Mouse (Mus musculus): ENCODE measurements around the gene Gdf15.

DNA sequence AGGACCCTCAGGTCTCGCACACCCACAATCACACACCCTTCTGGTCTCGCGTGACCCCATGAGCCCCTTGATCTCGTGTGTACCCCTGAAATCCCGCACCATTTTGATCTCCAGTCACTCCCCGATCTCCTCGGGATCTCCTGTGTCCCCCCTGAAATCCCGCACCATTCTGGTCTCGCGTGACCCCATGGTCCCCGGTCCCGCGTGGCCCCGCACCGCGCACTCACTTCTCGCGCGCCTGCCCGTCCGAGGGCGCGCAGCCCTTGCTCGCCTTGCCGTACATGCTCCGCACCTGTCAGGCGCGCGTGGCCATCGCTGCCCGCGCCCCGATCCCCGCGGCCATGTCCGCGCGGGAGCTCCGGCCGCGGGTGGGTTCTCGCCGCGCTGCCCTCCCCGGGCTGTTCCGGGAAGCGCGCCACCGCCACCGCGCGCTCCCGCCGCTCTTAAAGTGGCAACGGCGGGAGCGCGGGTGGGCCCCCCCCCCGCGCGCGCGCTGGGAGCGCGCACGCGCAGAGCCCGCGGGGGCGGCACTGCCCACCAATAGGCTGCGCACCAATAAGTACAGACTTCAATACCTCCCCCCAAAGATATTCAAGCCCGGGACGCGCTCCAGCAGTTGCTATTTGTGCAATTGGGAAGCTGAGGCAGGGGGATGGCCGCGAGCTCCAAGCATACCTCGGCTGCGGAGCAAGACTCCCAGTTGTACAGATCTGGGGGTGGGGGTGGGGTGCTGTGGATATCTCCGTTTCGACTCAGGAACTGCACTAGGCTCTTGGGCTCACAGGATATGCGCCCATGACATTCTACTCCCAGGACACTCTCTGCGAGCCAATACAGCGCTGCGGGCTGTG is 24.1 kb downstream of the Gdf15 start:
- TF ChIP-seq CTCF (IDR thresholded peaks at IDR 0.05; ENCODE audit: low read depth, low read length) = no peak
- no peak for TF ChIP-seq POLR2A (IDR thresholded peaks at IDR 0.05; ENCODE audit: extremely low read depth, insufficient read depth, low read length)

Data from liver, adult 2 months (tissue).